Mouse (Mus musculus): Measurements from ENCODE around the gene Gm17467. TPM values are rescaled to one million over a fixed set of nuclear protein-coding genes. Genes with fewer than 3 reads are reported as not detected.

Gene Gm17467
- total RNA-seq (2023; ENCODE audit: inconsistent age), result not detected in 4 replicates

DNA sequence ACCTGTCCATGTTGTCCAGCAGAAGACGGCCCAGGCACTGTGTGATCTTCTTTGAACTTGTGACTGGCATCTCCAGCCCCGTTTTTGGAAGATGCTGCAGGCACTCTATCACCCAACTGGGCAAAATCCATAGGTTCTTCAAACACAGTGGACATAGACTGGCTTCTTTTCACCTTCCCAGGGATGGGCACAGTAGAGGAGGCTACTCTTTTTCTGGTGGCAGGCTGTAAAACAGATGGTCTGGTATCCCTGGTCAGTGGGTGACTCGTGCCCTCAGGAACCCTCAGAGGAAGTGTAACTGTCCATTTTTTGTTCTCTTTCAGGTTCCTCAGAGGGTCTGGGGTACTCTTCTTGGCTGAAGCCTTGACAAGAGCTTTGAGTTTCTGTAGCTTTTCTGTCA, at the start of gene Gm17467:
Gm17467 (minus strand) TSS at position 101 of the 400 bp plus-strand sequence.

Other genes starting within 250 kb of the Gm17467 start
- gene Cldn34c2, start 123.1 kb downstream of the Gm17467 start, total RNA-seq (2023; ENCODE audit: inconsistent age), result 0.83 TPM in 1 of 4 replicates, not detected in the others
- gene Cldn34c3, start 88.9 kb upstream of the Gm17467 start, total RNA-seq (2023; ENCODE audit: inconsistent age), result not detected in 4 replicates